Mouse (Mus musculus) cerebellum, postnatal 25 days (tissue): ENCODE measurements around the gene Trio.

Source experiments
- DNase-seq, 2 experiments: peaks; one replicate each; pipeline ENCODE4 v3.0.0; 2021; ENCODE audit warnings: mixed read lengths in 2 of 2

Trio gene

DNA sequence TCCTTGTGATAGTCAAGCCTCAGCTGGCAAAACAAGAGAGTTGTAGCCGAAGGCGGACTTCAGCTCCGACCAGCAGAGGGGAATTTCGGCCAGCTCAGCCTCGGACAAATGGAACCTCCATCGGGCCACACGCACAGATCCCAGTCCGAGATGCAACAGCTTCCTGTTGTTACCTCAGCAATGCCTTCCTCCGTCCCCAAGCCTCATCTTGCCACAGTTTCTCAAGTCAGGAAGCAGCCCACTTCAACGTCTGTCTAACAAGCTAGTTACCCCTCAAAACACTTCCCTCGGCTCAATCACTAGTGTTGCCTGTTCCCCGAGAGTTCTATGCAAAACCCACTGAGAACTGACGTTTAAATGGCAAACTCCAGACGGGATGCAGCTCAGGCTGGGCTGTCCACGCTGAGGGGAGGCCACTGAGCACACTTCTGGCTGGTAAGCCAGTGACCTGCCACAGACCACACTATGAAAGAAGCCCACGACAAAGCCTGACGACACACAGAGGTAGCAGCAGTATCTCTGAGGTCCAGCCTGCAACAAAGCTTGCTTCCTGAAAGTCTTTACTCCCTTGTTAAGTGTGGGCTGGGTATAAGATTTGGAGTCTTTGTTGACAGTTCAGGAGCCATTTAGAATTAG lies 34.5 kb downstream of the Trio start:
- no peak for DNase-seq

GRCm38 (mm10) chr15:27987979-27988378 lies 37.7 kb downstream of the Trio start:
- DNase-seq: no peak

GRCm38 (mm10) chr15:27984881-27985280 lies 40.8 kb downstream of the Trio start:
- DNase-seq: no peak

DNA sequence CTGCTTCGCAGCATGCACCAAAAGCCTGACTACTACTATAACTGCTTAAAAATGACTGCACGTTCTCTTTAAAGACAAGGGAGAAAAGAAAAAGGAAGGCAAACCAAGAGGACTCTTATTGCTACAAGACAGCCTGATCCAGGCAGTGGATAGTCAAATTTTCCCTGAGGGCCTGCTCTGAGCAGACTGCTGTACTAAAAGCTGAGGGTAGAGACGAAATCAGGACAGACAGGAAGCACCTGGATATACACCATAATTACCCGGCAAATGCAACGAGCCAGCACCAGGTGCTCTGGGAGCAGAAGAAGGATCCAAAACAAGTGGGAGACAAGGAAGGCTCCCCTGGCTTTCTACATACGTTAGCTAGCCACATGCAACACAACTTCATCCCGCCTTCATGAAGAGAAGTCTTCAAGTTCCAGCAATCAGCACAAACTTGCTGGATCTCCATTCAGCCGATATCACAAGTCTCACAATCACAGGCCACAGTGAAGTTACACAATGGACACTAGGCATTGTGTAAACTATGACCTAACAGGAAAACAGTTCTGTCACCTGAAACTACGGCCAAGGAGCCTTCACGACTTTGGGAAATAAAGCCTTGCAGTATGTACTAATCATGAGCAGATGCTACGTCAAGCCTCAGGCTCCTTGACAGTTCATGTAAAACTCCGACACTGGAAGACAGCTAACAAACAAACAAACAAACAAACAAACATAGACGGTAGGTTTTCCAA lies 43.7 kb downstream of the Trio start:
- DNase-seq: no peak

GRCm38 (mm10) chr15:27981258-27981657 lies 44.4 kb downstream of the Trio start:
- DNase-seq: no peak

GRCm38 (mm10) chr15:27980436-27980835 lies 45.2 kb downstream of the Trio start:
- no peak for DNase-seq

- DNase-seq: no peak
These were observed 48.7 kb downstream of the Trio start for GRCm38 (mm10) chr15:27976950-27977349.

- DNase-seq: no peak
These were observed 49.3 kb downstream of the Trio start for GRCm38 (mm10) chr15:27976366-27976765.

GRCm38 (mm10) chr15:27974637-27975036 lies 51.0 kb downstream of the Trio start:
- DNase-seq: no peak

DNA sequence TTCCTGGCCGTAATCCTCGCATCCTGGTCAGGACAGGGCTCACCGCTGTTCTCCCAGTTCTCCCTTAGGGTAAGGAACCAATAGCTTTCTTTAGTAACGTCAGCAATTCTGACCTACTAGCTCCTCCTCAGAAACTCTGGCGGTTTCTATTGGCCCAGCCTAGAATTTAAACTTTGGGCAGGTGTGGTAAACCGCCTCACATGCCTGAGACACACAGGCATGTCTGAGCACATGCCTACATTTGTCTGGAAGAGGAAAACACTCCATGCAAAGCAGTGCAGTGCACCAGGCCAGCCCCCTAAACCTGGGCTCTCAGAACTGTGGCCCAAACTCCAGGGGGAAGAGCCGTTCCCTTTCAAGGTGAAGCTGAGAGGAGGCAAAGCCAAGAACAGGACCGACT lies 57.5 kb downstream of the Trio start:
- no peak for DNase-seq

DNA sequence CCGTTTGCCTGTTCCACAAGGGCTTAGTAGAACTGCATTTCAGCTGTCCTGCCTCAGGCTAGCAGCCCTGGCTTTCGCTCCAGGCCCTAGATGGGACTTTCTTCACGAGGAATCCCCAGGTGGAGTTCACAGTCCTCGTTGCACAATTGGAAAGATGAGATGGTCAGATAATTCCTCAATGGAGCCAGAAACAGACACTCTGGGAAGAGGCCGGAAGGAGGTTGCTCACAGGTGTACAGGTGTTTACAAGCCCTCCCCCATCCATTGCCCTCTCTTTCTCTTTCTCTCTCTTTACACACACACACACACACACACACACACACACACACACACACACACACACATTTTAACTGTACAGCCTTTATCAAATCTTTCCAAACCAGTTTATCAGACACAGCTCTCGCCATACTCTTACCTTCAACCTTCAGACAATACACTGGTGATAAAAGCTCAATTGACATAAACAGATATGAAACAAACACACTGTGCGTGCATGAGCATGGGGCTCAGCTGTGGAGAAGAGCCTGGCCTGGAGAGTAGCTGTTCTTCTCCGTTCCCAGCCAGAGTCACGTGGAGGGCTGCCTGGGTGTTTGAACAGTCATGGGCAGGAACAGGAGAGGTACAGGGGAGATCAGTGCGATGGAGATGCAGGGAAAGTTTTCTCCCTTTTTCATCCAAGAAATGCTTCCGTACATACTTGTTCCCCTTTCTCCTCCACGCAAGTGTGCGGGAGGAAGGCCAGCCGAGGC lies 58.3 kb downstream of the Trio start:
- peak in 1 of 2 experiments; percentile 34 for DNase-seq

- no peak for DNase-seq
These were observed 60.8 kb downstream of the Trio start for GRCm38 (mm10) chr15:27964877-27965276.

DNA sequence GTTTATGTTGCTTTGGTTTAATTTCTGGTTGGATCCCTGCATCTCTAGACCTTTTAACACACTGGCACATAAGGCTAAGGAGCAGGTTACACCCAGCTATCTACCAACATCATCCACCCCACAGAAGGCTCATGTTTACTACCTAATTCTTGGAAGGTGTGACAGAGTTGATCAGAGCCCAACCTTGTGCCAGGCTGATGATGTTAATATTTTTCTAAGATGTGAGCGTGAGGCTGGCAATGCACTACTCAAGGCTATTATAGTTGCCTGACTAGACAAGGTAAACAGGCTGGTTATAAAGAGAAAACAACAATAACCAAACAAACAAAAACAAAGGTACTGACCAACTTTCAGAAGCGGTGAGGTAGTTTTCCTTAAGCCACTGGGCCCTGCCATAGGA lies 62.1 kb downstream of the Trio start:
- no peak for DNase-seq

DNA sequence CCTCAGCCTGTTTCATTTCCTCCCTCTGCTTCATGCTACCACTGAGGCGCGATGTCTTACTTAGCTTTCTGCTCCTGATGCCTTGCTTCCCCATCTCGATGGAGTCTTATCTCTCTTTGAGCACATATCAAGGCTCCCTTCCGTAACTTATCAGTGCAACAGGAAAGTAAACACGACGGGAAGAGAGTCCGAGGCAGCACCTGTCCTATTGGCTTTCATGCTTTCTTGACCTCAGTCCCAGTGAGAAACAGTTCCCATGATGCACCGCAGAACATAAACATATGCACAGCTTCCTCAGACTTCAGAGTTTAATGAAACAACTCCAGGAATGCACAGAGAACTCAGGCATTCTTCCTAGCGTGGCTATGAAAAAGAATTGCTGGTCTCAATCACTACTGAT lies 65.0 kb downstream of the Trio start:
- DNase-seq: peak in 1 of 2 experiments; percentile 17

DNA sequence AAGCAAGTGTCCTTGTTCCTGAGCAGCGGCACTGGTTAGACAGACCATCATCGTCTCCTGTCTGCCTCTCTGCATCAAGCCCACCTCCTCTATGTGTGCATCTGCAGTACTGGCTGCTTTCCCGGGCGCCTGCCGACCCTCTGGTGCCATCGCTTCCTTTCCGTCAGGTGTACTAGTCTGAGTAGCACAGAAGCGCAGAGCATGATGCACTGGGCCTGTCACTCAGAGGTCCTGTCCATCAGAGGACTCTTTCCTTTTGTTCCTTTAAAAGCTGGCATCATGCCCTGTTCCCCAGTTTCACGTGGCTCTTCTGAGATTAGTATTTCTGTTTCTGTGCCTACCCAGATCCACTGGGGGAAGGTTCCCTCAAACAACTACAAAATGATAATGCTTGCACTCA lies 67.8 kb downstream of the Trio start:
- peak; percentile 31 to 34 for DNase-seq

DNA sequence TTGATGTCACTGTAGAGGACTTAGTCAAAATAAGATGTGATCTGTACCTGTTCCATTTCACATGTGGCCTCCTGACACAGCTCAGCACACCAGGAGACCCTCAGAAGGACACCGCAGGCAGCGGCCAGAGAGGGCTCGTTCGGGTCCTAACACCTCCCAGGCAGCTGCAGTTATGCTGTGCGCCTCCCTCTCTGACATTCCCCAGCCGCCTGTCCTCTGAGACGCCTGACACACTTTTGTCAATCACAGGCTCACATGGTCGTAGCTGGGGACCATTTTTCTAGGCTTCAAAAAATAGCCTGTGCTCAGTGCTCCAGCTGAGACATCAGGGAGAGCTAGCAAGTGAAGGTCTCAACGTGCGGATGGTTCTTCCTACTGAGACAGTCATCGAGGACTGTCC lies 70.0 kb downstream of the Trio start:
- peak in 1 of 2 experiments; percentile 22 for DNase-seq

- no peak for DNase-seq
These were observed 71.3 kb downstream of the Trio start for GRCm38 (mm10) chr15:27954356-27954755.

- DNase-seq: peak; percentile 25 to 38
These were observed 72.1 kb downstream of the Trio start for GRCm38 (mm10) chr15:27953570-27953969.

GRCm38 (mm10) chr15:27951195-27951594 lies 74.5 kb downstream of the Trio start:
- DNase-seq: peak in 1 of 2 experiments; percentile 16

DNA sequence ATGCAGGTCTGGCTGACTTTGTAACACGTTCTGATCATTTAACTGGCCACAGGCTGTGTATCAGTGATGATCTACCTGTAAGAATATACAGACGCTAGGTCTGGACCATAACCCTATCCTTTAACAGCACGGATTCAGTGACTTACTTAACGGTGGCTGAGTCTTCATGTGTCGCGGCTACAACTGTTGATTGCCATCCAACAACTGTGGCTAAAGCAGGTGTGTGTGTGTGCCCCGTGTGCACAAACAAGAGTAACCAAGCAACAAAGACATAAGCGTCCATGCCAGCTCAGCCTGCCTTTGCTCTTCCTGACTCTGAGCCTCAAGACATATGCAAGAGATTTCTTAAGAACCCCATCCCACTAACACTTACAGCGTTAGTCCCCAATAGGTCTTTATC lies 76.5 kb downstream of the Trio start:
- DNase-seq: peak in 1 of 2 experiments; percentile 19

DNA sequence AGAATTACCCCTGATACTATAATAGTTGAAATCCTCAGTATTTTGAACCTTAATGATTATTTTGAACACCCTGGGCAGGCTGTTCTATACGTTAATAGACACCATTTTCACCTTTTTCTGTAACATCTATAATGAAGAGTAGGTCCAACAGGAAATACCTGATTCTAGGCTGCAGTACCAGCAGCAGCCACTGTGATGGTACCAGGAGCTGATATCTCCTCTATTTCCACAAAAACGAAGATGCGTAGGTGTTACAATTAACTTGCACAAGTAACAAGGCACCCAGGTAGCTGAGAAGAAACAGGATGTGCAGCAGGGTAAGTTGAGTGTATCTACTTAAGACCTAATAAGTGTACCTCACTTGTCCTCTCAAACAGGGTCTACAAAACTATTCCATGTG lies 77.8 kb downstream of the Trio start:
- DNase-seq: peak; percentile 11 to 38

- DNase-seq: peak in 1 of 2 experiments; percentile 23
These were observed 80.1 kb downstream of the Trio start for GRCm38 (mm10) chr15:27945570-27945969.

GRCm38 (mm10) chr15:27944898-27945297 lies 80.8 kb downstream of the Trio start:
- DNase-seq: peak in 1 of 2 experiments; percentile 33
